Mouse (Mus musculus): ENCODE measurements around the gene Ankrd53.

Ankrd53 gene

GRCm38 (mm10) chr6:83762344-83762743, at the start of gene Ankrd53:
TSS of gene Ankrd53 (plus strand) at chr6:83762644.
- no peak for DNase-seq (ENCODE audit: low read depth)

GRCm38 (mm10) chr6:83713271-83714136, 48.9 kb upstream of the Ankrd53 start:
- DNase-seq (ENCODE audit: low read depth), result no peak

GRCm38 (mm10) chr6:83714221-83715123, 48.0 kb upstream of the Ankrd53 start:
- DNase-seq (ENCODE audit: low read depth), result no peak

GRCm38 (mm10) chr6:83715461-83716196, 46.8 kb upstream of the Ankrd53 start:
- no peak for DNase-seq (ENCODE audit: low read depth)

GRCm38 (mm10) chr6:83717026-83717425, 45.4 kb upstream of the Ankrd53 start:
- DNase-seq (ENCODE audit: low read depth), result no peak

- DNase-seq (ENCODE audit: low read depth), result no peak
These were observed 39.9 kb upstream of the Ankrd53 start for GRCm38 (mm10) chr6:83722526-83722925.

- DNase-seq (ENCODE audit: low read depth), result no peak
These were observed 35.3 kb upstream of the Ankrd53 start for GRCm38 (mm10) chr6:83727178-83727577.

GRCm38 (mm10) chr6:83728488-83728887, 34.0 kb upstream of the Ankrd53 start:
- peak; percentile 45 for DNase-seq (ENCODE audit: low read depth)

GRCm38 (mm10) chr6:83729350-83729970, 33.0 kb upstream of the Ankrd53 start:
- no peak for DNase-seq (ENCODE audit: low read depth)

GRCm38 (mm10) chr6:83731128-83731527, 31.3 kb upstream of the Ankrd53 start:
- DNase-seq (ENCODE audit: low read depth), result peak; percentile 75

GRCm38 (mm10) chr6:83737311-83737710, 25.1 kb upstream of the Ankrd53 start:
- DNase-seq (ENCODE audit: low read depth), result no peak

- DNase-seq (ENCODE audit: low read depth), result no peak
These were observed 23.8 kb upstream of the Ankrd53 start for GRCm38 (mm10) chr6:83738596-83738995.

GRCm38 (mm10) chr6:83742761-83743160, 19.7 kb upstream of the Ankrd53 start, which contains the start of gene Atp6v1b1:
TSS of gene Atp6v1b1 (plus strand) at chr6:83742990.
- DNase-seq (ENCODE audit: low read depth), result no peak

- no peak for DNase-seq (ENCODE audit: low read depth)
These were observed 19.2 kb upstream of the Ankrd53 start for GRCm38 (mm10) chr6:83743212-83743611.

GRCm38 (mm10) chr6:83744126-83744525, 18.3 kb upstream of the Ankrd53 start:
- no peak for DNase-seq (ENCODE audit: low read depth)

GRCm38 (mm10) chr6:83744557-83744956, 17.9 kb upstream of the Ankrd53 start:
- DNase-seq (ENCODE audit: low read depth), result no peak

GRCm38 (mm10) chr6:83745466-83745865, 17.0 kb upstream of the Ankrd53 start:
- DNase-seq (ENCODE audit: low read depth), result no peak

GRCm38 (mm10) chr6:83749286-83749685, 13.2 kb upstream of the Ankrd53 start:
- DNase-seq (ENCODE audit: low read depth), result no peak

- DNase-seq (ENCODE audit: low read depth), result peak; percentile 69
These were observed 12.2 kb upstream of the Ankrd53 start for GRCm38 (mm10) chr6:83750171-83750684.

- DNase-seq (ENCODE audit: low read depth), result no peak
These were observed 6.4 kb upstream of the Ankrd53 start for GRCm38 (mm10) chr6:83756051-83756450.

- no peak for DNase-seq (ENCODE audit: low read depth)
These were observed 512 bp downstream of the Ankrd53 start for GRCm38 (mm10) chr6:83762880-83763431.
